Mouse (Mus musculus): Measurements from ENCODE around the gene Dnah10.

GRCm38 (mm10) chr5:124848994-124849393 is 124.1 kb downstream of the Dnah10 start:
- TF ChIP-seq GATA1 (IDR thresholded peaks at IDR 0.05; ENCODE audit: borderline replicate concordance, low read length) (no peak), FLI1 (IDR thresholded peaks at IDR 0.05; ENCODE audit: low read length) (no peak)
